Mouse (Mus musculus) CH12.LX (cell line): ENCODE data around the gene Mark4. TPM values are rescaled to one million over a fixed set of nuclear protein-coding genes. Genes with fewer than 3 reads are reported as not detected.
A peak's percentile ranks its signal among the peaks of the same experiment; 100 is the strongest.

ENCODE experiments used
- DNase-seq: peaks from one replicate; pipeline ENCODE4 v3.0.0-alpha.2; 2013; ENCODE audit errors: extremely low read depth
- H3K27ac ChIP-seq: 2 replicates; pipeline ENCODE4 v1.5.1; 2012; ENCODE audit warnings: low read depth, mild to moderate bottlenecking, control low read depth, moderate library complexity; ENCODE audit not compliant: insufficient read depth
- H3K27me3 ChIP-seq: replicated peaks from 2 replicates; pipeline ENCODE3; 2012; ENCODE audit warnings: inconsistent platforms
- H3K36me3 ChIP-seq, 2 experiments: replicated peaks in 1 of 2; 2 replicates each; pipeline versions ENCODE3 to v1.6.1; 2012; ENCODE audit warnings: inconsistent platforms in 1 of 2, low read length in 1 of 2, mild to moderate bottlenecking in 1 of 2, mixed read lengths in 1 of 2, moderate library complexity in 1 of 2; ENCODE audit not compliant: control insufficient read depth in 1 of 2, insufficient read depth in 1 of 2
- H3K4me1 ChIP-seq, 2 experiments: 2 replicates each; pipeline ENCODE4 v1.6.1; 2012; ENCODE audit warnings: inconsistent platforms in 1 of 2, moderate library complexity in 1 of 2; ENCODE audit not compliant: insufficient read depth in 2 of 2, control insufficient read depth in 1 of 2
- H3K4me2 ChIP-seq: 2 replicates; pipeline ENCODE4 v1.6.1; 2012; ENCODE audit warnings: low read depth, mild to moderate bottlenecking, control low read depth; ENCODE audit not compliant: poor library complexity, insufficient read depth, severe bottlenecking
- H3K4me3 ChIP-seq, 3 experiments: fragments of 150-350 bp in 1 of 3; sonication (generic) in 1 of 3; replicated peaks in 1 of 3; 2 replicates each; pipeline versions ENCODE3 to v1.5.1; 2011 to 2012; ENCODE audit warnings: low read depth in 2 of 3, low read length in 2 of 3, mild to moderate bottlenecking in 2 of 3, moderate library complexity in 2 of 3, control low read depth in 1 of 3, improper control_type of control experiment in 1 of 3, inconsistent platforms in 1 of 3, mixed read lengths in 1 of 3; ENCODE audit not compliant: poor library complexity in 1 of 3
- H3K79me2 ChIP-seq: replicated peaks from 2 replicates; pipeline ENCODE4 v1.6.1; 2012; ENCODE audit warnings: mild to moderate bottlenecking, moderate library complexity; ENCODE audit not compliant: control insufficient read depth, poor library complexity, insufficient read depth, severe bottlenecking; ENCODE audit errors: extremely low read depth
- H3K9ac ChIP-seq: 2 replicates; pipeline ENCODE4 v1.6.1; 2012; ENCODE audit warnings: low read depth, mild to moderate bottlenecking, control low read depth, moderate library complexity; ENCODE audit not compliant: insufficient read depth
- H3K9me3 ChIP-seq: replicated peaks from 2 replicates; pipeline ENCODE3; 2012; ENCODE audit warnings: low read length, inconsistent platforms, mixed read lengths
- BHLHE40 ChIP-seq: IDR thresholded peaks from 2 replicates; pipeline ENCODE4 v1.6.1; 2011; ENCODE audit warnings: mild to moderate bottlenecking, low read depth, low read length, improper control_type of control experiment
- CHD2 ChIP-seq: IDR thresholded peaks from 2 replicates; pipeline ENCODE4 v1.6.1; 2011; ENCODE audit warnings: low read length, improper control_type of control experiment
- CTCF ChIP-seq, 2 experiments: IDR thresholded peaks in 1 of 2; conservative IDR thresholded peaks in 1 of 2; 2 replicates each; pipeline ENCODE4 v1.5.1; 2011 to 2012; ENCODE audit warnings: low read depth in 2 of 2, low read length in 2 of 2, improper control_type of control experiment in 1 of 2, inconsistent platforms in 1 of 2, mild to moderate bottlenecking in 1 of 2, moderate library complexity in 1 of 2
- E2F4 ChIP-seq: IDR thresholded peaks from 2 replicates; pipeline ENCODE4 v1.6.1; 2011; ENCODE audit warnings: low read depth, low read length, improper control_type of control experiment; ENCODE audit not compliant: insufficient replicate concordance
- EP300 ChIP-seq: IDR thresholded peaks from 2 replicates; pipeline ENCODE4 v1.6.1; 2011; ENCODE audit warnings: low read length, improper control_type of control experiment
- GABPA ChIP-seq: IDR thresholded peaks from 2 replicates; pipeline ENCODE4 v1.6.1; 2012; ENCODE audit warnings: low read depth, low read length, improper control_type of control experiment, inconsistent platforms; ENCODE audit not compliant: insufficient replicate concordance
- HCFC1 ChIP-seq: IDR thresholded peaks from 2 replicates; pipeline ENCODE4 v1.6.1; 2012; ENCODE audit warnings: low read depth, mild to moderate bottlenecking, inconsistent platforms, low read length, improper control_type of control experiment
- IRF4 ChIP-seq: IDR thresholded peaks from 2 replicates; pipeline ENCODE4 v1.6.1; 2014; ENCODE audit warnings: low read depth, mild to moderate bottlenecking, inconsistent platforms, low read length, improper control_type of control experiment
- KAT2A ChIP-seq: IDR thresholded peaks from 2 replicates; pipeline ENCODE4 v1.6.1; 2012; ENCODE audit warnings: low read length, improper control_type of control experiment, inconsistent platforms; ENCODE audit not compliant: insufficient replicate concordance
- MAFK ChIP-seq: IDR thresholded peaks from 2 replicates; pipeline ENCODE4 v1.6.1; 2011; ENCODE audit warnings: low read length, improper control_type of control experiment; ENCODE audit not compliant: insufficient replicate concordance
- MYC ChIP-seq: IDR thresholded peaks from 2 replicates; pipeline ENCODE4 v1.6.1; 2011; ENCODE audit warnings: low read depth, mild to moderate bottlenecking, improper control_type of control experiment, low read length
- NRF1 ChIP-seq: IDR thresholded peaks from 2 replicates; pipeline ENCODE4 v1.6.1; 2014; ENCODE audit warnings: low read depth, mild to moderate bottlenecking, inconsistent platforms, low read length, improper control_type of control experiment, moderate library complexity
- POLR2AphosphoS2 ChIP-seq: IDR thresholded peaks from 2 replicates; pipeline ENCODE4 v1.6.1; 2011; ENCODE audit warnings: low read depth, low read length, improper control_type of control experiment
- RCOR1 ChIP-seq: conservative IDR thresholded peaks from 2 replicates; pipeline ENCODE4 v1.6.1; 2012; ENCODE audit warnings: low read depth, mild to moderate bottlenecking, inconsistent platforms, low read length, improper control_type of control experiment
- SMC3 ChIP-seq: IDR thresholded peaks from 2 replicates; pipeline ENCODE4 v1.6.1; 2011; ENCODE audit warnings: low read depth, low read length, improper control_type of control experiment
- TCF12 ChIP-seq: IDR thresholded peaks from 2 replicates; pipeline ENCODE4 v1.6.1; 2014; ENCODE audit warnings: low read depth, mild to moderate bottlenecking, inconsistent platforms, low read length, improper control_type of control experiment
- UBTF ChIP-seq: IDR thresholded peaks from 2 replicates; pipeline ENCODE4 v1.6.1; 2012; ENCODE audit warnings: low read depth, mild to moderate bottlenecking, inconsistent platforms, low read length, improper control_type of control experiment, moderate library complexity
- ZC3H11A ChIP-seq: IDR thresholded peaks from 2 replicates; pipeline ENCODE4 v1.6.1; 2012; ENCODE audit warnings: low read depth, mild to moderate bottlenecking, inconsistent platforms, low read length, improper control_type of control experiment
- ZMIZ1 ChIP-seq: IDR thresholded peaks from 2 replicates; pipeline ENCODE4 v1.6.1; 2012; ENCODE audit warnings: low read depth, mild to moderate bottlenecking, inconsistent platforms, low read length, improper control_type of control experiment
- ZNF384 ChIP-seq: IDR thresholded peaks from 2 replicates; pipeline ENCODE4 v1.6.1; 2012; ENCODE audit warnings: low read depth, low read length, improper control_type of control experiment, inconsistent platforms
- dilution Hi-C: fragments of 300-500 bp; cut with MboI; formaldehyde crosslinking; loops from 2 replicates; pipeline ENCODE4 v1.14.3; 2020; ENCODE audit warnings: low sequenced_read_pairs; ENCODE audit not compliant: extremely low pct_unique_long_range_greater_than_20kb, extremely low pct_ligation_motif_present
- in situ Hi-C: fragments of 300-500 bp; cut with MboI; formaldehyde crosslinking; loops from 3 replicates; pipeline ENCODE4 v1.14.3; 2019; ENCODE audit warnings: low sequenced_read_pairs, low pct_ligation_motif_present, low pct_unique_long_range_greater_than_20kb, mixed read lengths
- polyA plus RNA-seq: library from polyadenylated mRNA; unstranded; fragments of >175 nt; gene quantifications from 2 replicates; pipeline ENCODE4 v1.2.1, GENCODE M21; 2012; ENCODE audit warnings: low read depth; ENCODE audit not compliant: insufficient read length
- total RNA-seq, 2 experiments: library from RNA; depleted of rRNA; stranded (reverse); fragments of 300-350 nt in 1 of 2; fragments of >200 nt in 1 of 2; gene quantifications; 2 replicates each; pipeline ENCODE4 v1.2.3; 2012 to 2014

Mark4 gene
- total and polyA plus RNA-seq, 3 experiments = 1.7 to 11.9 (median 7.3) TPM

GRCm38 (mm10) chr7:19506969-19507611 lies 48.5 kb upstream of the Mark4 start:
- in situ Hi-C loops (loop anchor here (5.0 to 10.0 kb wide), 3 partner anchors 35 to 368 kb away; partner anchors contain the start of genes Gemin7 and Zfp296), dilution Hi-C loops (no loop called here)
- H3K27me3 ChIP-seq = no peaks in the 10 kb centered on the region
- TF ChIP-seq MAFK (no peak), POLR2AphosphoS2 (no peak), ZNF384 (no peak), EP300 (no peak), RCOR1 (no peak), E2F4 (no peak)
- H3K9ac ChIP-seq = no peak overlapping the region
- no peak overlapping the region for H3K4me2 ChIP-seq
- peaks cover 14% of the 10 kb centered on the region for H3K79me2 ChIP-seq
- H3K4me3 ChIP-seq = peak overlapping the region in 1 of 3 experiments; percentile 90
- no peak for DNase-seq
- peaks cover 11 to 28% of the 10 kb centered on the region in 2 experiments for H3K4me1 ChIP-seq
- H3K36me3 ChIP-seq = peaks cover 0 to 21% of the 10 kb centered on the region in 2 experiments
- peaks cover 2% of the 10 kb centered on the region for H3K9me3 ChIP-seq
- H3K27ac ChIP-seq = no peak overlapping the region

DNA sequence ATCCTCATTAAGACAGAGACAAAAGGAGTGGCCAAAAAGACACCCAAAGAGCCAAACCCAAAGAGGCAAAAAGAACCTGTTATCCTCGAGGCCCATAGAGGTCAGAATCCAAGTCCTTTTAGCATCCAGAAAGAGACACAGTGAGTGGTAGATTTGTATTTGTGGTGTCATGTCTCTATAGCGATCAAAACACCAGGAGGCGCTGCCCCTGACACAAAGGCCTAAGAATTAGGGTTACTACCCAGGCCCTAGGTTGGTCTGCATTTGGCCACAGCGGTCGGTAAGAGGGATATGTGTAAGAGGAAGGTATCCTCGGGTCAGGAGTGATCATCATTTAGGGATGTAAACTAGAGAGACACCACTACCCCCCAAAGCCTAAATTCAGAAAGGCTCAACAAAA lies 47.7 kb upstream of the Mark4 start:
- peak in 1 of 2 experiments; percentile 38; a peak in 2 of 4 replicates for TF ChIP-seq CTCF (conservative IDR thresholded peaks at IDR 0.05 in 1 of 2, IDR thresholded peaks at IDR 0.05 in 1 of 2; ENCODE audit: low read depth in 2 of 2, low read length in 2 of 2)
- TF ChIP-seq ZC3H11A = no peak
- no peak for TF ChIP-seq MYC
- no peak for TF ChIP-seq HCFC1
- TF ChIP-seq IRF4 = no peak
- TF ChIP-seq NRF1 = no peak
- peak; percentile 27 for TF ChIP-seq SMC3
- no peak for TF ChIP-seq KAT2A
- TF ChIP-seq BHLHE40 = no peak
- TF ChIP-seq GABPA = no peak
- no peak for TF ChIP-seq ZMIZ1
- no peak for TF ChIP-seq TCF12
- TF ChIP-seq CHD2 = no peak
- TF ChIP-seq UBTF = no peak
- Histone ChIP-seq H3K9me3 (peaks cover 2% of the 10 kb centered on the region), H3K36me3 (peaks cover 0 to 20% of the 10 kb centered on the region in 2 experiments), H3K27ac (no peak overlapping the region), H3K27me3 (no peaks in the 10 kb centered on the region), H3K4me3 (no peak overlapping the region), H3K79me2 (peaks cover 14% of the 10 kb centered on the region), H3K4me1 (peaks cover 11 to 21% of the 10 kb centered on the region in 2 experiments), H3K9ac (no peak overlapping the region), H3K4me2 (no peak overlapping the region)
- dilution Hi-C loops (no loop called here), in situ Hi-C loops (loop anchor here (5.0 to 10.0 kb wide), 3 partner anchors 36 to 368 kb away; partner anchors contain the start of genes Gemin7 and Zfp296)
- DNase-seq = peak; percentile 29
